Mouse (Mus musculus) heart, adult 9 months (tissue): Measurements from ENCODE around the gene Gm14409.
"Not testable (repeated sequence)": the region's sequence is repeated elsewhere in the genome, so short reads cannot be mapped to it uniquely, and the experiment has no call there.

Experiments
- DNase-seq, 2 experiments: peaks; one replicate each; pipeline ENCODE4 v3.0.0; 2022; ENCODE audit warnings: low spot score in 2 of 2

Gene Gm14409

DNA sequence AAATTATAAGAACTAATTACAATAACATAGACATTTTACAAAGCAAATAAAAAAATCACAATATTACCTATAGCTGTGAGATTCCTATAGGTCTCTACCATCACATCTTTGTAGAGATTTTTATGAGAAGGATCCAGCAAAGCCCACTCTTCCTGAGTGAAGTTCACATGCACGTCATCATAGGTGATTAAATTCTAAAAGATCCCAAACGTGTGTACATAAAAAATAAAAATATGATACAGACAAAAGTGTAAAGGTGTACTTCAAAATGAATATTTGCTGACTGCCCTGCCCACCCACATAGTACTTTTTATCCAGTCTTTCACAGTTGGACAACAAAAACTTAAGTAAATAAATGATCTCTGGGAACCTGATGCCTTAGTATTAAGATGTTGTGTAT, at the start of gene Gm14409:
TSS of gene Gm14409 (minus strand) at position 101 of the 400 bp plus-strand sequence.
- not testable (repeated sequence) for DNase-seq

DNA sequence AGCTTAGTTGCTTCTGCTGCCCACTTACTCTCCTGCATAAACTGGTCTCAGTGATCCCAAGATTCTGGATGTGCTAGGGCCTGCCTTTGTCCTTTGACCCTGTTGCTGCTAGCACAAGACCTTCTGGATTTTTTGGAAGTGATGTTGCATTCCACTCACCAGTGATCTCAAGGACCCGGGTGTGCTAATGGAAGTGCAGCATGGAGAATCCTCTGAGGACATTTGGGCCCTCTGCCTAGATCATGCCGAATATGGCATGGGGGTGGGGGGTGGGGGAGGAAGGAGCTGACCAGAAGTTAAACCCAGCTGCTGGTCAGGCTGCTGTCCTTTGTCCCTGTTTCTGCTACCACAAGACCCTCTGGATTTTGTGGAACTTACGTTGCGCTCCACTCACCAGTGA, 42.8 kb upstream of the Gm14409 start:
- not testable (repeated sequence) for DNase-seq

DNA sequence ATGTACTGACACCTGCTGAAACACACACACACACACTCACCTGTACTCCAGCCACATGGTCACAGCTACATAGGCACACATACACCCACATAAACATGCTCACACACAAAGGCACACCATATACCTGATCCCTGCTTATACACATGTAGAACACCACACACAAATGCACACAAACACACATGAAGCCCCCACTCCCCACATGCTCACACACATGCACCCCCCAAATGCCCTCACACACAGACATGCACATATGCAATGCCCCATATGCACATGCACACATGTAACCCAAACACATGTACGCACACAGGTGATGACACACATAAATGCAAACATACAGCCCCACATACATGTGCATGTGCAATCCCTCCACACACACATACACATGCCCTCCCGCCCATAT, 38.1 kb upstream of the Gm14409 start:
- DNase-seq = not testable (repeated sequence)

DNA sequence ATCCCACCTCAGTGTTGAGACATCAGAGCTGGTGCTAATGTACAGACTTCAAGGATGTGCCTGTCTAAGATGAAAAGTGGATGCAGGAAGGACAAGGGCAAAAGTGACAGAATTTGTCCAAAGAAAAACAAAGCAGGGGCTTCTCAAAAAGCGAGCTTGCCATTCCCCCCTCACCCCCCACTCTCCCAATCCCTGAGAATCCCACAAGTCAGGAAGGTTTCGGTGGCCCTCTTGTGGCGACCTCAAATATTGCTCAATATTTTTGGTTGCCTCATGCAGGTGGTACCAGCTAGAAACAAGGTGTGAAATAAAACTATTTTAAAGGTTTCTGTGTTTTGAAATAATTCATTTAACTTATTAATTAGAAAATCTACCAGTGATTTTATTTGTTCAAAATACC, 16.9 kb upstream of the Gm14409 start:
- not testable (repeated sequence) for DNase-seq

DNA sequence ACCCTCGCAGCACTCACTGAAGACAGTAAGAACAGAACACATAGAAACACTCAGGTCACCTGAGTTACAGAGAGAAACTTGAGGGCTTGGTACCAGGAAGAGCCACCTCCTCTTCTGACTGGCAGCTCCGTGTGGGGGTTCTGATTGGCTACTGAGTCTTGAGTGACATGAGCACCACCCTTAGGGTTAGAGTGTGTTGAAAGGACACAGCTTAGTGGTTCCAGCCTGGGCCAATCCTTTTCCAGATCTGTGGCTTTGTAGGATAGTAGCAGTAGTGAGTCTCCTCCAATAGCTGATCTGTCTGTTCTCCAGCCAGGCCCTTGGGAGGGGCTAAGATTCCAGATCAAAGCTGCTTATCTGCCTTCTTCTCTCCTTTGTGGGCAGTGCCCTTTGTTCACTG, 10.9 kb upstream of the Gm14409 start:
- DNase-seq = not testable (repeated sequence)

DNA sequence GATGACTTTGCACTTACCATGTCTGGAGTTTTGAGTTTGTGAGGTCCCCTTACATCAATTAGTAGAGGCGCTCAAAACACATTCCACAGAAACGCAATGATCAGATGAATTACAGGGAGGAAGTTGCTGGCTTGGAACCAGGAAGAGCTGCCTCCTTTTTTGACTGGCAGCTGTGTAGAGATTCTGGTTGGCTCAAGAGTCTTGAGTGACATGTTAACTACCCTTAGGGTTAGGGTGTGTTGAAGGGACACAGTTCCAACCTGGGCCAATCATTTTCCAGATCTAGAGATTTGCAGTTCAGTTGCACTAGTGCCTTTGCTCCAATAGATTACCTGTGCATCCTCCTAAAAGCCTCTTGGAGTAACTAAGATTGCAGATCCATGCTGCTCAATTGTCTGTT, 5.4 kb upstream of the Gm14409 start:
- DNase-seq = not testable (repeated sequence)

DNA sequence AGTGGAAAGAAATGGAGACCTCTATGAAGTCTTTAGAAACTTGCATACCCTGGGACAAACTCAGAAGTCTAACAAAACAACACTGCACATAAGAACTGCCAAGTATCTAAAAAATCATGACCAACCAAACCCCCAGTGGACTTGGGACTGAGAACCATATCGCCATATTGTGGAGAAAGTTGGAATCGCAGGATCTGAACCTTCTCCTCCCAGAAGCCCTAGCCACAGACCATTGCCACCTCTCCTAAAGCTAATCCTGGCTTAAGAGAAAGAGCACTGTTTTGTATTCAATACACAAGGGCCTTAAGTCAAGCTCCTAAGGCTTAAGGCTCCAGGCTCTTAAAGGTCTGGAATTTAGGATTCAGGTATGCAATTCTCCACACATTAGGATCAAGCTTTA, 19.4 kb downstream of the Gm14409 start:
- not testable (repeated sequence) for DNase-seq

DNA sequence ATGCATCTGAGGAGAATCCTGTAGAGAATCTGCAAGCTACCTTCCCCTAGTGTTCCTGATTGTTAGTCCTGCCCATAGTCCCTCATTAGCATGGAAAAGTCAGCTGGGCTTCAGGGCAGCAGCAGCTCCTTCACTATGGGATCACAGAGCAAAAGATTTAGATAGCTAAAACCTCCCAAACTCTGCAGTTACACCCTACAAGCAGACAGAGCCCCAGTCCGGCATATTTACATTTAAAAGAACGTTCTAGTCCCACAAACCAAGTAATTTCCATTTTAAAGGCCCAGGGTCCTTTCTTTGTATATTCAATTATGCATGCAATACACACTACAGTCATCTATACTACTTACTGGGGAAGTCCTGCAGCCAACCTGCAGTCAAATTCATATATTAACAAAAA, 36.4 kb downstream of the Gm14409 start:
- DNase-seq = not testable (repeated sequence)
